Mouse (Mus musculus) neural tube, embryonic 15.5 days (tissue): Measurements from ENCODE around the gene Tmem132c. TPM values are rescaled to one million over a fixed set of nuclear protein-coding genes. Genes with fewer than 3 reads are reported as not detected.

ENCODE experiments used
- ATAC-seq: fragments of 200-750 bp; cut with Nextera tagmentation; 2 replicates; pipeline ENCODE4 v1.8.0; 2017; ENCODE audit warnings: mild to moderate bottlenecking, moderate TSS enrichment, moderate library complexity; ENCODE audit not compliant: low FRiP score
- H3K27ac ChIP-seq: fragments of 300-500 bp; sonication (generic); replicated peaks from 2 replicates; pipeline ENCODE4 v1.5.1; 2015; ENCODE audit warnings: mild to moderate bottlenecking, inconsistent platforms
- H3K27me3 ChIP-seq: fragments of 300-500 bp; sonication (generic); replicated peaks from 2 replicates; pipeline ENCODE4 v1.6.1; 2015; ENCODE audit warnings: inconsistent platforms
- H3K36me3 ChIP-seq: fragments of 300-500 bp; sonication (generic); 2 replicates; pipeline ENCODE4 v1.6.1; 2015; ENCODE audit warnings: inconsistent platforms
- H3K4me1 ChIP-seq: fragments of 300-500 bp; sonication (generic); 2 replicates; pipeline ENCODE4 v1.6.1; 2015; ENCODE audit warnings: inconsistent platforms
- H3K4me2 ChIP-seq: fragments of 300-500 bp; sonication (generic); 2 replicates; pipeline ENCODE4 v1.6.1; 2015; ENCODE audit warnings: inconsistent platforms, mild to moderate bottlenecking, moderate library complexity
- H3K4me3 ChIP-seq: fragments of 300-500 bp; sonication (generic); replicated peaks from 2 replicates; pipeline ENCODE4 v1.5.1; 2015; ENCODE audit warnings: mild to moderate bottlenecking, inconsistent platforms
- H3K9ac ChIP-seq: fragments of 300-500 bp; sonication (generic); replicated peaks from 2 replicates; pipeline ENCODE4 v1.6.1; 2015; ENCODE audit warnings: mild to moderate bottlenecking, inconsistent platforms
- H3K9me3 ChIP-seq: fragments of 300-500 bp; sonication (generic); replicated peaks from 2 replicates; pipeline ENCODE4 v1.6.1; 2016; ENCODE audit warnings: inconsistent platforms
- WGBS: fragments of 180-500 bp; shearing (Covaris S2); methylation state at CpG from one replicate; pipeline ENCODE4 v1.1.7; 2015; ENCODE audit warnings: mixed read lengths; 5-methylcytosine and 5-hydroxymethylcytosine counted together
- polyA plus RNA-seq: library from polyadenylated mRNA; unstranded; fragments of >200 nt; fragmentation: Nextera tagmentation; extraction: Ambion mirVana; gene quantifications from 2 replicates; pipeline ENCODE4 v1.2.1, GENCODE M21; 2015

Gene Tmem132c
- polyA plus RNA-seq: 13.7 and 13.9 TPM in 2 replicates

DNA sequence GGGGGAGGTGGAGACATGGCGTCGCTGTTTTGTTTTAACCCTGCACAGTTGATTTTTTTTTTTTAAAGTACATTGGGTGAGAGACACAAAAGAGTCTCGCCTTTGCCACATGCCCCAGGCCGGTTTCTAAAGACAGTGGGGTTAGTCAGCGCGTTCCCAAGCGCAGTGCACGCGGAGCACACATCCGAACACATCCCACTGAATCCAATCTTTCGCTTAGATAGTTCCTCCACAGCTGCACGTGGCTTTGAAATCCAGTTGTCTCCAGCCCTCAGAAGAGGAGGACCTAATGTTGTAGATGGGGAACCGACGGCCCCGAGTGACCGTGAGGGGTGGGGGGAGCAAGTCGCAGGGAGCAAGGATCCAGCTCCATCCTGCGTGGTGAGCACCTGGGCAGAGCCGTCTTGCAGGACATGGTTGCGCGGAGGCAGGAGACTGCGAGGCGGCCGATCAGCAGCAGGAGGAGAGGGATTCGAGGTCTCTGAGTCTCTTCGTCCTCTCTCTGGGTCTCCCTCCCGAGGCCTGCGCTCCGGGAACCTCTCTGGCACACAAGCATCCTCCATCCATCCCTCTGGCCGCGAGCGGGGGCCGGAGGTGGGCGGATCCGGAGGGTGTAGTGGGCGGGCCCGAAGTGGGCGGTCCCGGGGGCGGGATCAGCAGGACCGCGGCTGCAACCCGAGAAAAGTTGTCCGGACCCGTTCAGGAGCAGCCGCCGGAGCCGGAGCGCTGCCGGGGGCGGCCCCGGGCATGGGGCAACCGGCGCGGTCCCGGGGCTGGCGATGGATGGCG, at the start of gene Tmem132c:
Tmem132c (plus strand) TSS at position 673 of the 789 bp plus-strand sequence.
- H3K27ac ChIP-seq: peak within 1 kb of the TSS; percentile 60

DNA sequence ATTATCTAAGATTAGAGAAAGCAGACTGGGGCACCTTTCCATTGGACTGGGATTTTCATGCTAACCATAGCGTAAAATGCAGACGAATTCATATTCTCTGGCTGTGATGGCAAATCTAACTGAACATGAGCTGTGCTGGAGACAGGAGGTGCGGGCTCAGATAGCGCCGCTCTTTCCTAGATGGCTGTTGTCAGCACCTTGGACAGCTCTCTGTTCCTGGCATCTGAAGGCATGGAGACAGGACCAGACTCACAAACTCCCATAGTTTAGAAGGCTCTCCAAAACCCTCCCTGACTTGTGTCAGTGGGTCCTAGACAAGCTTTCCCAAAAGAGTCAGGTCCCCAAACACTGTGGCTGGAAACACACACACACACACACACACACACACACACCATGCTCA, 49.7 kb upstream of the Tmem132c start:
- Histone ChIP-seq H3K4me3 (no peak overlapping the region), H3K4me1 (no peaks in the 10 kb centered on the region), H3K36me3 (no peaks in the 10 kb centered on the region), H3K27ac (no peak overlapping the region), H3K27me3 (no peaks in the 10 kb centered on the region), H3K9ac (no peak overlapping the region), H3K9me3 (no peaks in the 10 kb centered on the region), H3K4me2 (no peak overlapping the region)
- ATAC-seq: no peak
- 35% methylated on average over 5 of the region's 5 CpGs for WGBS

More for the DNA sequence above, at the start of gene Tmem132c:
- under 1% methylated on average over 57 of the region's 58 CpGs for WGBS
- Histone ChIP-seq H3K9me3 (no peaks in the 10 kb centered on the region), H3K27me3 (peaks cover 37% of the 10 kb centered on the region), H3K4me1 (peaks cover 40% of the 10 kb centered on the region), H3K9ac (peak within 1 kb of the TSS; percentile 64), H3K4me3 (peak within 1 kb of the TSS; percentile 71), H3K36me3 (no peaks in the 10 kb centered on the region), H3K4me2 (peak within 1 kb of the TSS; percentile 81)
- peak; percentile 92 for ATAC-seq

DNA sequence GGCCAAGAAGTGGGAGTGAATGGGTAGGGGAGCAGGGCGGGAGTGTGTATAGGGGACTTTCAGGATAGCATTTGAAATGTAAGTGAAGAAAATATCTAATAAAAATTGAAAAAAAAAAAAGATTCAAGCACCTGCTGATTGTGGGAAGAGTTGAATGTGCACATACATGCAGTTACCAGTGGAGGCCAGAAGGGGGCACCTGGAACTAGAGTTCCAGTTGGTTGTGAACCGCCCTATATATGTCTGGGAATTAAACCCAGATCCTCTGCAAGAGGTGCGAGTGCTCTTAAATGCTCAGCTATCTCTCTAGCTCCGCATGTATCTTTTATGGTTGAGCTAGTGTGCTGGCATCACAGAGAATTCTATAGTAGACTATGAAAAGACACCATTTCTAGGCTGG, 42.8 kb upstream of the Tmem132c start:
- Histone ChIP-seq H3K27ac (no peak overlapping the region), H3K4me2 (no peak overlapping the region), H3K9ac (no peak overlapping the region), H3K9me3 (no peaks in the 10 kb centered on the region), H3K27me3 (no peaks in the 10 kb centered on the region), H3K4me1 (no peaks in the 10 kb centered on the region), H3K36me3 (no peaks in the 10 kb centered on the region), H3K4me3 (no peak overlapping the region)
- no peak for ATAC-seq
- WGBS: 60% methylated on average over 4 of the region's 4 CpGs

DNA sequence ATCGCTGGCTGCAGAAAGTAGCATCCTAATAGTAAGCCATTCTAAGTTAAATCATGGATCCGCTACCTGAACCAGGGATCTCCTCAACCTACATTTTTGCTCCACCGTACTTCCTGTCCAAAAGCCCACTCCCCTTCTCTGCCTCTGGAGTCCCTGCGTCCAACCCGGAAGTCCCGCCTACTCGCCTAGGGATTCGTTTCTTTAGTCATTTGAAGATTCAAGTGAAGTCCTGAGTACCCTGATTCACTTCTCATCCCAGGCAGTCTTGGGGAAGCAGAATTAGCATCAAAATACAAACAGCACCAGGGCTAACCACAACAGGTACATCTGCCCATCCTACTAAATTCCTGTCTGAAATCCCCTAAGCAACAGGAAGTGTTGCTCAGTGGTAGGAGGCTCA, 36.7 kb upstream of the Tmem132c start:
- ATAC-seq: no peak
- H3K27me3 ChIP-seq: no peaks in the 10 kb centered on the region
- H3K9ac ChIP-seq: no peak overlapping the region
- H3K27ac ChIP-seq: no peak overlapping the region
- H3K4me2 ChIP-seq: no peak overlapping the region
- WGBS: 89% methylated on average over 8 of the region's 8 CpGs
- no peaks in the 10 kb centered on the region for H3K36me3 ChIP-seq
- H3K9me3 ChIP-seq: 0 out of 2 replicates have a peak, but pooled peaks cover 3% of the 10 kb centered on the region
- no peaks in the 10 kb centered on the region for H3K4me1 ChIP-seq
- H3K4me3 ChIP-seq: no peak overlapping the region

DNA sequence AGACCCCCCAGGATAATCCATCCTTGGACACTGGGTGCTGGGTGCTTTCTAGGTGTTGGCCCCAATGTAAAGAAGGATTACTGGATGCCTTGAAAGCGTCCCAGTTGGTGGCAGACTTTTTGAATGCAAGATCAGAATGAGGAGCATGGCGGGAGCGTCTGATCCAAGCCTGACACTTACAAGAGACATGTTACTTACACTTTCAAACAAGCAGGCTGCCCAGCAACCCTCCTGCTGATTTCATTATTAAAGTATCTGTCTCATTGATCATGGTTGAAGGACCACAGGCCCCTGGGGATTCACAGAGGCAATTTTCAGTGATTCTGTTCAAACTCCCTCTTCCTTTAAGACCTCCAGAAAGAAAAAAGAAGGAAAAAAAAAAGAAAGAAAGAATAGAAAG, 25.2 kb upstream of the Tmem132c start:
- Histone ChIP-seq H3K4me3 (no peak overlapping the region), H3K4me1 (no peaks in the 10 kb centered on the region), H3K9me3 (0 out of 2 replicates have a peak, but pooled peaks cover 3% of the 10 kb centered on the region), H3K36me3 (no peaks in the 10 kb centered on the region), H3K9ac (no peak overlapping the region), H3K27me3 (no peaks in the 10 kb centered on the region), H3K27ac (no peak overlapping the region), H3K4me2 (no peak overlapping the region)
- no peak for ATAC-seq
- WGBS: 46% methylated on average over 3 of the region's 3 CpGs

DNA sequence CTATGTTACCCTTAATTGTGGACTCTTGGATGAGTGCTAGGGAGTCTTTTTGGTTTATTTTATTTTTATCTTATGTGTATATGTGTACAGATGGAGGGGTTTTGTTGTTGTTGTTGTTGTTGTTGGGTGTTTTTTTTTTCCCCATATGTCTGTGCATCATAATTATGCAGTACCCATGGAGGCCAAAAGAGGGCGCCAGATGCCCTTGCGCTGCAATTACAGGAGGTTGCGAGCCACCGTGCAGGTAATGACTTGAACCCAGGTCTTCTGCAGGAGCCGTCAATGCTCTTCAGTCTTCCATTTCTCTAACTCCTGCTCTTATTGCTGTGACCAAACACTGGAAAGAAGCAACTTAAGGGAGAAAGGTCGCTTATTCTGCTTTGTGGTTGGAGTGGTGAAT, 23.9 kb upstream of the Tmem132c start:
- ATAC-seq: no peak
- no peaks in the 10 kb centered on the region for H3K4me1 ChIP-seq
- H3K36me3 ChIP-seq: no peaks in the 10 kb centered on the region
- no peak overlapping the region for H3K4me2 ChIP-seq
- no peak overlapping the region for H3K9ac ChIP-seq
- no peaks in the 10 kb centered on the region for H3K27me3 ChIP-seq
- no peak overlapping the region for H3K27ac ChIP-seq
- H3K4me3 ChIP-seq: no peak overlapping the region
- H3K9me3 ChIP-seq: 0 out of 2 replicates have a peak, but pooled peaks cover 3% of the 10 kb centered on the region
- WGBS: 60% methylated on average over 6 of the region's 6 CpGs

DNA sequence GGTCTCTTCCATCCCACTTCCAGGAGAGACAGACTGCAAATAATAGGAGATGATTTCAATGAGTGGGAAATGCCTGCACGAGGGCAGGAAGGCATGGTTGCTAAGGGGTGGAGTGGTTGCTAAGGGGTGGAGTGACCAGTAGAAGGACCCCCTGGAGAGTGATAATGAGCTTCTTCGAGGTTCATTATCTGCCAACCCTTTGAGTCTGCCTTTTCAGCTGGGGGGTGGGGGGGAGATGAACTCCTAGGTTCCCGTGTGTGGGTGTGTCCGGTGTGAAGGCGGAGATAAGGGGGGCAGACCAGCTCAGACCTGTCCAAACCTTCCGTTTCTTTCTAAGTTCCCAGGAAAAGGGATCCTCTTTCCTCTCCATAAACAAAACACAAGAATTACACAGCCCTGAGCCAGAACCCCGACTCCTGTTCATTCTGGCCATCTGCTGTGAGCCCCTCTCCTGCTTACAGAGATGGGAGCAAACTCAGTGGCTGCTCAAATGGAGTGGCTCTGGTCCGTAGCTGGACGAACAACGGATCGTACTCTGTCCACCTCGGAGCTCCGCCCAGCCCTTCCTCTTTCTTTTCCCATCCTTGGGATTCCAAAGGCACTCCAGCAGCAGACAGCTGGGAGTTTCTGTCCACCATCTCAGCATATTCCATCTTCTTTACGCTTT, 13.5 kb upstream of the Tmem132c start:
- 5% methylated on average over 14 of the region's 14 CpGs for WGBS

DNA sequence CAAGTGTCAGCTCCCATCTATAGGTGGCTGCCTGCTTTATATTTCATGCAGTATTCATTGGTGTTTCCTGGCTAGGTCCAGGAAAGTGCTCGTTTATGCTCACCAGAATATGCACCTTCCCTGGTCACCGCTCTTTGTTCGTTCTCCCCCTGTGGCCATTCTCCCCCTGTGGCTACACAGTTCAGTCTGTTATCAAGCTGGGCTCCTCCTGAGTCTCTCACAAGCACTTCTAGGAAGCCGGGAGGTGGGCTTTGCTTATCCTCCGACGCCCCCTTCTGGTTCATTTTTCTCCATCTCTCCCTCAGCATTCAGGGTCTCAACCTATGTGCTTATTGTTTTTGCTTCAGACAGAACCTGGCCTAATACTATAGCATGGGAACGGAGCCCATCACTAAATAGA, 6.9 kb upstream of the Tmem132c start:
- Histone ChIP-seq H3K27ac (no peak overlapping the region), H3K4me3 (no peak overlapping the region), H3K36me3 (no peaks in the 10 kb centered on the region), H3K4me1 (peaks cover 14% of the 10 kb centered on the region), H3K4me2 (peak overlapping the region; percentile 38; the same call in 1 of the 2 replicates), H3K9ac (no peak overlapping the region), H3K27me3 (peaks cover 24% of the 10 kb centered on the region), H3K9me3 (no peaks in the 10 kb centered on the region)
- ATAC-seq: peak; percentile 73; the same call in 1 of the 2 replicates
- 2% methylated on average over 7 of the region's 7 CpGs for WGBS

More for the DNA sequence above, 13.5 kb upstream of the Tmem132c start:
- no peak overlapping the region for H3K27ac ChIP-seq
- H3K4me2 ChIP-seq: peak overlapping the region; percentile 46
- no peak for ATAC-seq
- H3K4me3 ChIP-seq: 0 out of 2 replicates have a peak overlapping the region, but pooled peaks have one; percentile 5
- H3K9ac ChIP-seq: no peak overlapping the region
- peaks cover 12% of the 10 kb centered on the region for H3K4me1 ChIP-seq
- H3K27me3 ChIP-seq: 0 out of 2 replicates have a peak, but pooled peaks cover 6% of the 10 kb centered on the region
- H3K9me3 ChIP-seq: no peaks in the 10 kb centered on the region
- no peaks in the 10 kb centered on the region for H3K36me3 ChIP-seq

DNA sequence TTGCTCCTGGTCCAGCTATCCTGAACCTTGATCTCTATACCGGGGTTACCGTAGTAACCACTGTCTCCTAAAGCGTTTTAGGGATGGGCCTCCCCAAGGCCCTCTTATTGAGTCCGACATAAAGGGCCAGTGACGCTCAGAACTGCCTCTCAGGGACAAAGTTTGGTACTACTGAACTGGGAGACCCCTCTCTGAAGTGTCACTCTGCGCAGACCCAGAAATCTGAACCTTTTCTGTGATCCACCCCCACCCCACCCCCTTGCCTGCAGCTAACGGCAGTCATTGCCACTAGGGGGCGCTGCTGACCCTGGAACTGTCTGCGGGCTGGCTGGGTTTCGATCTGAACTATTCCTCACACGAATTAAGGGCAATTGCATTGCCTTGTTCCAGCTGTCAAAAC, 6.4 kb upstream of the Tmem132c start:
- Histone ChIP-seq H3K9ac (no peak overlapping the region), H3K27ac (no peak overlapping the region), H3K4me3 (no peak overlapping the region), H3K4me2 (peak overlapping the region; percentile 38), H3K36me3 (no peaks in the 10 kb centered on the region), H3K9me3 (no peaks in the 10 kb centered on the region), H3K4me1 (peaks cover 14% of the 10 kb centered on the region), H3K27me3 (peaks cover 26% of the 10 kb centered on the region)
- peak; percentile 53; the same call in 1 of the 2 replicates for ATAC-seq
- WGBS: 3% methylated on average over 11 of the region's 11 CpGs

DNA sequence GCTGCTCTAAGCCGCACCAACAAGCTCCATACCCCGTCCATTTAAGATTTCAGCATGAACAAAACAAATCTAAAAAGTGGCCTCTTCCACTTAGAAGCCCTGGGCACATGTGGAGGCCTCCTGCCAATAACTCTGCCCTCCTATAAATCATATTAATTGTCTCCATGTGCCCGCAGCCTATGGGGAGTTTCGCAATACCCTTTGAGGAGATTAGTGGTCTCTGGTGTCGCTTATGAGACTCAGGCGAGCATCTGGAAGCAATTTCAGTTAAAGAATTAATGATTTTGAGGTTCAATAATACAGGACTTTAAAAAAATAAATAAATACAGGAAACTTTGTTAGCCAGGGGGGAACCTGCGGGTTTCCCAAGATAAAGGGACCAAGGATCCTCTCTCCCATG, 1.9 kb upstream of the Tmem132c start:
- no peak overlapping the region for H3K4me3 ChIP-seq
- H3K9ac ChIP-seq: no peak overlapping the region
- H3K4me1 ChIP-seq: peaks cover 49% of the 10 kb centered on the region
- H3K9me3 ChIP-seq: no peaks in the 10 kb centered on the region
- H3K27me3 ChIP-seq: peaks cover 35% of the 10 kb centered on the region
- ATAC-seq: no peak
- no peak overlapping the region for H3K27ac ChIP-seq
- H3K36me3 ChIP-seq: no peaks in the 10 kb centered on the region
- no peak overlapping the region for H3K4me2 ChIP-seq
- WGBS: 57% methylated on average over 7 of the region's 7 CpGs

DNA sequence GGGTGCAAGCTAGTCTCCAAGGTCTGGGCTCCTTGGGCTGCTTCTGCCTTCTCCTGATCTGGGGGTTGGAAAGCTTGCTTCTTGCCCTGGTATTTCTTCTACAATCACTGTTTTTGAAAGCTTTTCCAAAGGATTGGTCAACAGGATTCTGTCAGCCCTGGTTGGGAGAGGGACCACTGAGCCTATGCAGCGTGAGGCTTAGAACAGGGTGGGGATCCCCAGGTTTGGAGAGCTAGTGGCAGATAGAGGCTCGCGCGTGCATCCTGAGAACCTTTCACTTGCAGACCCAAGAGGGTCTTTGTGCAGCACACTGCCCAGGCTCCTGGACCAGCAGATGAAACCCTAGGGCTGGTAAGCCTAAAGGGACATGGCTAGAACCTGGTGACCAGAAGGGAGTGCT, 962 bp upstream of the Tmem132c start:
- no peak for ATAC-seq
- Histone ChIP-seq H3K9me3 (no peaks in the 10 kb centered on the region), H3K4me2 (peak overlapping the region; percentile 81), H3K4me1 (peaks cover 40% of the 10 kb centered on the region), H3K4me3 (peak overlapping the region; percentile 71; the same call in 1 of the 2 replicates), H3K36me3 (no peaks in the 10 kb centered on the region), H3K27ac (no peak overlapping the region), H3K27me3 (peaks cover 39% of the 10 kb centered on the region), H3K9ac (no peak overlapping the region)
- WGBS: 32% methylated on average over 4 of the region's 4 CpGs
